17 mouse cellular contexts compared by ENCODE assay signal in the genomic region with DNA sequence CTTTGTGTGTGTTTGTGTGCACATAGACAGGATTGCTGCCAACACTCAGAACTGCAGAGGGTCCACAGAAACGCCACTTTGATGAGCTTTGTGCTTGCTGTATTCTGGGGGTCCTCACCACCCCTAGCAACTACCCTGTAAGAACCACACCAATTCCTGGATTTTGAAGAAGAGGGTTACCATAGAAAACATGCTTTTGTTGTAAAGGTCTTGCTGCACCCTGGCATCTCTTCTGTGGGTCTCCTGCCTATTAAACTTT. TPM values are rescaled to one million over a fixed set of nuclear protein-coding genes. Genes with fewer than 3 reads are reported as not detected.
DNase-seq lines count a peak whose midpoint lies in the region; ATAC-seq lines count a peak whose summit lies in the region.
"Had no signal": no experiment of that assay in that cellular context is flagged by ENCODE, and none has a peak within 500 bp of the region (broad histone marks: within the 10 kb centered on the region; RNA-seq: fewer than 3 reads in every experiment).

No protein-coding gene starts in this region.

- H3K27ac ChIP-seq in forebrain, embryonic 10.5 days: 0 out of 2 replicates have a peak overlapping the region, but pooled peaks have one; percentile 20
- no peak overlapping the region; the same call in 1 of the 2 replicates for H3K27ac ChIP-seq in forebrain, embryonic 16.5 days (ENCODE audit: low read length)
- no peak overlapping the region for H3K27ac ChIP-seq in hindbrain, embryonic 15.5 days (replicated peaks)
- no peak overlapping the region for H3K27ac ChIP-seq in hindbrain, embryonic 11.5 days (ENCODE audit: low read depth, low read length)
- H3K27ac ChIP-seq in midbrain, embryonic 16.5 days (ENCODE audit: low read length): peak overlapping the region; percentile 18; the same call in 1 of the 2 replicates
- H3K27ac ChIP-seq in midbrain, embryonic 14.5 days (replicated peaks; ENCODE audit: low read depth, low read length): no peak overlapping the region
- H3K27ac ChIP-seq: embryonic facial prominence, embryonic 12.5 days; intestine, embryonic 15.5 days had no signal

- ATAC-seq in forebrain, embryonic 16.5 days: no peak
- peak; percentile 61 for ATAC-seq in hindbrain, embryonic 15.5 days (ENCODE audit: low FRiP score, low read depth)
- no peak for ATAC-seq in hindbrain, embryonic 11.5 days (ENCODE audit: low FRiP score)
- ATAC-seq in midbrain, embryonic 16.5 days: no peak
- ATAC-seq in midbrain, embryonic 14.5 days (ENCODE audit: low FRiP score, low TSS enrichment): no peak
- ATAC-seq: intestine, embryonic 15.5 days had no signal

- no peak for DNase-seq in forebrain, embryonic 10.5 days (ENCODE audit: extremely low spot score, low spot score)
- no peak for DNase-seq in hindbrain, embryonic 11.5 days (ENCODE audit: low spot score)
- DNase-seq in midbrain, embryonic 14.5 days: no peak
- DNase-seq in cerebellum, postnatal 25 days: no peak
- DNase-seq: adrenal gland, postnatal 10 days; B cell, adult 2 months; cerebellum, adult 11 months; cerebellum, adult 8-10 months; cerebellum, postnatal 14 days; gastrocnemius, postnatal 36 days; heart, postnatal 10 days; heart, postnatal 4 days had no signal

- 0 out of 2 replicates have a peak, but pooled peaks cover 3% of the 10 kb centered on the region for H3K9me3 ChIP-seq in forebrain, embryonic 10.5 days
- H3K9me3 ChIP-seq in forebrain, embryonic 16.5 days (ENCODE audit: control insufficient read depth, low read length): no peaks in the 10 kb centered on the region
- H3K9me3 ChIP-seq in hindbrain, embryonic 15.5 days: no peaks in the 10 kb centered on the region
- no peaks in the 10 kb centered on the region for H3K9me3 ChIP-seq in hindbrain, embryonic 11.5 days (ENCODE audit: control insufficient read depth, low read length)
- peaks cover 3% of the 10 kb centered on the region; the same call in 1 of the 2 replicates for H3K9me3 ChIP-seq in midbrain, embryonic 16.5 days (replicated peaks; ENCODE audit: control insufficient read depth, low read length, poor library complexity, severe bottlenecking)
- no peaks in the 10 kb centered on the region for H3K9me3 ChIP-seq in midbrain, embryonic 14.5 days (ENCODE audit: control insufficient read depth, low read length)
- H3K9me3 ChIP-seq: embryonic facial prominence, embryonic 12.5 days; intestine, embryonic 15.5 days had no signal

- WGBS in forebrain, embryonic 10.5 days: 64% methylated on average over 1 of the region's 1 CpGs
- WGBS in forebrain, embryonic 16.5 days: 14% methylated on average over 1 of the region's 1 CpGs
- 45% methylated on average over 1 of the region's 1 CpGs for WGBS in hindbrain, embryonic 15.5 days
- 55% methylated on average over 1 of the region's 1 CpGs for WGBS in hindbrain, embryonic 11.5 days
- 49% methylated on average over 1 of the region's 1 CpGs for WGBS in midbrain, embryonic 16.5 days
- 50% methylated on average over 1 of the region's 1 CpGs for WGBS in midbrain, embryonic 14.5 days

- H3K36me3 ChIP-seq in forebrain, embryonic 10.5 days (replicated peaks): no peaks in the 10 kb centered on the region
- no peaks in the 10 kb centered on the region for H3K36me3 ChIP-seq in forebrain, embryonic 16.5 days (ENCODE audit: control insufficient read depth, insufficient read depth)
- no peaks in the 10 kb centered on the region for H3K36me3 ChIP-seq in hindbrain, embryonic 15.5 days
- H3K36me3 ChIP-seq in hindbrain, embryonic 11.5 days (ENCODE audit: control insufficient read depth, insufficient read depth, low read length): no peaks in the 10 kb centered on the region
- H3K36me3 ChIP-seq in midbrain, embryonic 16.5 days (ENCODE audit: control insufficient read depth, insufficient read depth, low read length): no peaks in the 10 kb centered on the region
- no peaks in the 10 kb centered on the region for H3K36me3 ChIP-seq in midbrain, embryonic 14.5 days (ENCODE audit: control insufficient read depth, insufficient read depth, low read length)
- H3K36me3 ChIP-seq: embryonic facial prominence, embryonic 12.5 days; intestine, embryonic 15.5 days had no signal

- no peak overlapping the region for H3K4me3 ChIP-seq in forebrain, embryonic 10.5 days
- no peak overlapping the region for H3K4me3 ChIP-seq in forebrain, embryonic 16.5 days (replicated peaks; ENCODE audit: low read length)
- no peak overlapping the region for H3K4me3 ChIP-seq in hindbrain, embryonic 15.5 days
- no peak overlapping the region for H3K4me3 ChIP-seq in hindbrain, embryonic 11.5 days (ENCODE audit: low read depth, low read length)
- no peak overlapping the region for H3K4me3 ChIP-seq in midbrain, embryonic 16.5 days (ENCODE audit: low read depth, low read length)
- no peak overlapping the region for H3K4me3 ChIP-seq in midbrain, embryonic 14.5 days (replicated peaks; ENCODE audit: low read depth, low read length)
- H3K4me3 ChIP-seq: embryonic facial prominence, embryonic 12.5 days; intestine, embryonic 15.5 days had no signal

- no peak overlapping the region for H3K4me2 ChIP-seq in forebrain, embryonic 16.5 days (ENCODE audit: low read length)
- H3K4me2 ChIP-seq in hindbrain, embryonic 15.5 days: no peak overlapping the region
- H3K4me2 ChIP-seq in hindbrain, embryonic 11.5 days (replicated peaks; ENCODE audit: low read depth, low read length): no peak overlapping the region
- peak overlapping the region; percentile 20; the same call in 1 of the 2 replicates for H3K4me2 ChIP-seq in midbrain, embryonic 16.5 days (ENCODE audit: low read length)
- H3K4me2 ChIP-seq in midbrain, embryonic 14.5 days (ENCODE audit: low read length): no peak overlapping the region
- H3K4me2 ChIP-seq: embryonic facial prominence, embryonic 12.5 days; intestine, embryonic 15.5 days had no signal

- peaks cover 57% of the 10 kb centered on the region for H3K27me3 ChIP-seq in forebrain, embryonic 10.5 days (ENCODE audit: poor library complexity, severe bottlenecking)
- 0 out of 2 replicates have a peak, but pooled peaks cover 4% of the 10 kb centered on the region for H3K27me3 ChIP-seq in forebrain, embryonic 16.5 days (replicated peaks; ENCODE audit: control insufficient read depth, insufficient read depth, low read length)
- H3K27me3 ChIP-seq in hindbrain, embryonic 15.5 days: 0 out of 2 replicates have a peak, but pooled peaks cover 6% of the 10 kb centered on the region
- 0 out of 2 replicates have a peak, but pooled peaks cover 2% of the 10 kb centered on the region for H3K27me3 ChIP-seq in hindbrain, embryonic 11.5 days (ENCODE audit: control insufficient read depth, insufficient read depth, low read length)
- peaks cover 39% of the 10 kb centered on the region for H3K27me3 ChIP-seq in midbrain, embryonic 16.5 days (ENCODE audit: control insufficient read depth, insufficient read depth, low read depth, low read length)
- peaks cover 61% of the 10 kb centered on the region for H3K27me3 ChIP-seq in midbrain, embryonic 14.5 days (ENCODE audit: control insufficient read depth, insufficient read depth, low read length)
- H3K27me3 ChIP-seq: embryonic facial prominence, embryonic 12.5 days; intestine, embryonic 15.5 days had no signal

- H3K9ac ChIP-seq in forebrain, embryonic 16.5 days (replicated peaks; ENCODE audit: low read depth, low read length): no peak overlapping the region
- H3K9ac ChIP-seq in hindbrain, embryonic 15.5 days: no peak overlapping the region
- no peak overlapping the region for H3K9ac ChIP-seq in hindbrain, embryonic 11.5 days (ENCODE audit: low read depth, low read length)
- H3K9ac ChIP-seq in midbrain, embryonic 16.5 days (ENCODE audit: low read depth, low read length): no peak overlapping the region
- no peak overlapping the region for H3K9ac ChIP-seq in midbrain, embryonic 14.5 days (replicated peaks; ENCODE audit: low read length)
- H3K9ac ChIP-seq: embryonic facial prominence, embryonic 12.5 days; intestine, embryonic 15.5 days had no signal

- H3K4me1 ChIP-seq in forebrain, embryonic 10.5 days: peaks cover 45% of the 10 kb centered on the region
- H3K4me1 ChIP-seq in forebrain, embryonic 16.5 days (replicated peaks; ENCODE audit: control insufficient read depth, insufficient read depth, low read length): peaks cover 36% of the 10 kb centered on the region
- H3K4me1 ChIP-seq in hindbrain, embryonic 15.5 days (replicated peaks): peaks cover 18% of the 10 kb centered on the region
- H3K4me1 ChIP-seq in hindbrain, embryonic 11.5 days (replicated peaks; ENCODE audit: control insufficient read depth, insufficient read depth, low read length): no peaks in the 10 kb centered on the region
- H3K4me1 ChIP-seq in midbrain, embryonic 16.5 days (ENCODE audit: control insufficient read depth, insufficient read depth, low read length): peaks cover 8% of the 10 kb centered on the region; the same call in 1 of the 2 replicates
- peaks cover 6% of the 10 kb centered on the region; the same call in 1 of the 2 replicates for H3K4me1 ChIP-seq in midbrain, embryonic 14.5 days (ENCODE audit: control insufficient read depth, insufficient read depth, low read length)

RNA-seq across cellular contexts. Expression of a gene that starts 7.3 kb away (rescaled TPM):
- 15.6 and 16.0 TPM in 2 replicates for polyA plus RNA-seq in forebrain, embryonic 10.5 days (2016; fragmentation: Nextera tagmentation; extraction: Ambion mirVana)
- 43.4 and 45.5 TPM in 2 replicates for polyA plus RNA-seq in forebrain, embryonic 16.5 days (2015; fragmentation: Nextera tagmentation; extraction: Ambion mirVana)
- 24.3 and 30.7 TPM in 2 replicates for polyA plus RNA-seq in hindbrain, embryonic 15.5 days (2015; fragmentation: Nextera tagmentation; extraction: Ambion mirVana)
- 18.0 and 20.9 TPM in 2 replicates for polyA plus RNA-seq in hindbrain, embryonic 11.5 days (2014; fragmentation: Nextera tagmentation; extraction: Ambion mirVana)
- polyA plus RNA-seq in midbrain, embryonic 16.5 days (2015; fragmentation: Nextera tagmentation; extraction: Ambion mirVana): 67.0 and 99.2 TPM in 2 replicates
- polyA plus RNA-seq in midbrain, embryonic 14.5 days (2014; fragmentation: Nextera tagmentation; extraction: Ambion mirVana): 22.2 and 23.7 TPM in 2 replicates

Comparison
In these comparisons a context has a peak if more than half of its experiments do, and no peak if none do; other contexts are left out.
1. H3K27ac ChIP-seq: peak in forebrain, embryonic 10.5 days (single experiment) and midbrain, embryonic 16.5 days (single experiment); none in forebrain, embryonic 16.5 days (single experiment), hindbrain, embryonic 15.5 days (single experiment), hindbrain, embryonic 11.5 days (single experiment) and midbrain, embryonic 14.5 days (single experiment).